Mouse (Mus musculus): ENCODE measurements around the gene Wdr41. TPM values are rescaled to one million over a fixed set of nuclear protein-coding genes. Genes with fewer than 3 reads are reported as not detected.

Gene Wdr41
- polyA plus RNA-seq, 1 experiment from 2014 or later, result 20.8 TPM

GRCm38 (mm10) chr13:95040140-95040738 is 64.1 kb downstream of the Wdr41 start:
- WGBS, result 78% methylated on average over 9 of the region's 9 CpGs

DNA sequence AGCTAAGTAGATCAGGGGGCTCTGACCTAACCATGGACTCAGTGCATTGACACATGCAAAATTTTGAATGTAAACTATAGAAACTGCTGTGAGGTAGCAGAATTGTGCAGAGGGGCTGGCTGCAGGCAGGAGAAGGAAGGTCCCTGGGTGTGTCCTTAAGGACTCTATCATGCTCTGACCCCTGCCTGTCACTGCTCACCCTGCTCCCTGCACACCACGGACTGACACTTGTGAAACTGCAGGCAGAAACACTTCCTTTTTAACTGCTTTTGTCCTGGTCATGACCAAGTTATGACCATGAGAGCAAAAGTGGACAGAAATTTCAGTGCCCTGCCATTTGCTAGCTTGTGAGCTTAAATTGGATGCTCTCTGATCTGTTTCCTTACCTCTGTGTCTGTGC is 68.0 kb downstream of the Wdr41 start:
- WGBS, result 27% methylated on average over 1 of the region's 1 CpGs
- H3K9ac ChIP-seq, result no peak overlapping the region
- no peak overlapping the region for H3K4me2 ChIP-seq (replicated peaks)
- no peaks in the 10 kb centered on the region for H3K36me3 ChIP-seq
- no peak overlapping the region for H3K27ac ChIP-seq
- no peaks in the 10 kb centered on the region for H3K4me1 ChIP-seq
- H3K27me3 ChIP-seq, result no peaks in the 10 kb centered on the region
- no peak for ATAC-seq (ENCODE audit: low FRiP score, low read depth)
- no peaks in the 10 kb centered on the region for H3K9me3 ChIP-seq
- H3K4me3 ChIP-seq, result no peak overlapping the region

More at GRCm38 (mm10) chr13:95040140-95040738, 64.1 kb downstream of the Wdr41 start:
- Histone ChIP-seq H3K4me2 (replicated peaks) (no peak overlapping the region), H3K4me3 (no peak overlapping the region), H3K4me1 (no peaks in the 10 kb centered on the region), H3K9ac (no peak overlapping the region), H3K27ac (no peak overlapping the region), H3K27me3 (no peaks in the 10 kb centered on the region), H3K9me3 (no peaks in the 10 kb centered on the region), H3K36me3 (no peaks in the 10 kb centered on the region)
- no peak for ATAC-seq (ENCODE audit: low FRiP score, low read depth)

GRCm38 (mm10) chr13:95050398-95050797 is 74.3 kb downstream of the Wdr41 start:
- no peak for ATAC-seq (ENCODE audit: low FRiP score, low read depth)
- H3K9ac ChIP-seq, result no peak overlapping the region
- no peak overlapping the region for H3K4me2 ChIP-seq (replicated peaks)
- H3K27me3 ChIP-seq, result no peaks in the 10 kb centered on the region
- no peaks in the 10 kb centered on the region for H3K9me3 ChIP-seq
- WGBS, result 75% methylated on average over 4 of the region's 4 CpGs
- no peak overlapping the region for H3K27ac ChIP-seq
- no peak overlapping the region for H3K4me3 ChIP-seq
- H3K4me1 ChIP-seq, result peaks cover 6% of the 10 kb centered on the region
- H3K36me3 ChIP-seq, result no peaks in the 10 kb centered on the region

- Histone ChIP-seq H3K4me2 (replicated peaks) (no peak overlapping the region), H3K36me3 (no peaks in the 10 kb centered on the region), H3K4me3 (no peak overlapping the region), H3K9ac (no peak overlapping the region), H3K4me1 (peaks cover 21% of the 10 kb centered on the region), H3K27ac (no peak overlapping the region), H3K27me3 (no peaks in the 10 kb centered on the region), H3K9me3 (no peaks in the 10 kb centered on the region)
- ATAC-seq (ENCODE audit: low FRiP score, low read depth), result no peak
- WGBS, result 91% methylated on average over 3 of the region's 3 CpGs
These were observed 76.3 kb downstream of the Wdr41 start for GRCm38 (mm10) chr13:95052421-95052820.

- H3K27ac ChIP-seq, result no peak overlapping the region
- ATAC-seq (ENCODE audit: low FRiP score, low read depth), result 0 out of 2 replicates have a peak, but pooled peaks have one; percentile 36
- H3K4me2 ChIP-seq (replicated peaks), result no peak overlapping the region
- no peak overlapping the region for H3K9ac ChIP-seq
- H3K27me3 ChIP-seq, result no peaks in the 10 kb centered on the region
- H3K36me3 ChIP-seq, result no peaks in the 10 kb centered on the region
- no peaks in the 10 kb centered on the region for H3K9me3 ChIP-seq
- no peak overlapping the region for H3K4me3 ChIP-seq
- peaks cover 18% of the 10 kb centered on the region for H3K4me1 ChIP-seq
- 30% methylated on average over 1 of the region's 1 CpGs for WGBS
These were observed 79.7 kb downstream of the Wdr41 start for GRCm38 (mm10) chr13:95055742-95056388.

DNA sequence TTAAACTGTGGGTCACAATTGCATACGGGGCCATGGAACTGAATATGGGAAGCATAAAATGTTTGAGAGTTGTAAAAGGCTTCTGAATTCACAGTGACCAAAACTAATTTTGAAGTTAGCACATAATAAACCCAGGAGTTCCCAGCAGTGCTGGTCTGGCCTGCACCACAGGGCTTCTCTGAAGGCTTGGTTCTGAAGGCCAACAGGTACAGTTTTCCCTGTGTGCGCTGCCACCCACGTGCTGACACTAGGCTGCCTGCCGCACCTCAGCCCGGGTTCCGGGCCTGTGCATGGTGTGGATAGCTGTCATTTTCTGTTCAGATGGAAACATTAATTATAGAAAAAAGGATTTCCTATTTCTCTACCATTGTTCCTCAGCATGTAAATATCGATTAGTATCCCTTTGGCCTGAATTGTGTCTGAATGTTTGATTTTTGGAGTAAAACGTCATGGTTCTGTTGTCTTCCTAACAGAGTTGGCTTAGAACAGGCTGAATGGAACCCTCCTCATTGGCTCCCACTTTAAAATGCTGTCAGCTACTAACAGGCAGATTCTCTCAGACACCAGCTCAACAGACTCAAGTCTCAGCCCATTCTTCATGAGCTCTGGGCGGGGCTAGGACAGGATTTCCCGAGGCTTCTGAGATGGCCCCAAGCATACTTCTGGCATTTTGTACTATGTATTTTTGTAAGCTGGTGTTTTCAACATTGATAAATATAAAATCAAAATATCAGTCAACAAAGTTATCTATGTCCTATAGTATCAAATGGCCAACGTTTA is 80.5 kb downstream of the Wdr41 start:
- WGBS, result 58% methylated on average over 11 of the region's 11 CpGs
- H3K27ac ChIP-seq, result no peak overlapping the region
- no peak overlapping the region; the same call in 1 of the 2 replicates for H3K4me2 ChIP-seq (replicated peaks)
- ATAC-seq (ENCODE audit: low FRiP score, low read depth), result no peak
- H3K36me3 ChIP-seq, result no peaks in the 10 kb centered on the region
- no peak overlapping the region for H3K9ac ChIP-seq
- peaks cover 18% of the 10 kb centered on the region for H3K4me1 ChIP-seq
- H3K27me3 ChIP-seq, result no peaks in the 10 kb centered on the region
- H3K9me3 ChIP-seq, result no peaks in the 10 kb centered on the region
- no peak overlapping the region for H3K4me3 ChIP-seq

DNA sequence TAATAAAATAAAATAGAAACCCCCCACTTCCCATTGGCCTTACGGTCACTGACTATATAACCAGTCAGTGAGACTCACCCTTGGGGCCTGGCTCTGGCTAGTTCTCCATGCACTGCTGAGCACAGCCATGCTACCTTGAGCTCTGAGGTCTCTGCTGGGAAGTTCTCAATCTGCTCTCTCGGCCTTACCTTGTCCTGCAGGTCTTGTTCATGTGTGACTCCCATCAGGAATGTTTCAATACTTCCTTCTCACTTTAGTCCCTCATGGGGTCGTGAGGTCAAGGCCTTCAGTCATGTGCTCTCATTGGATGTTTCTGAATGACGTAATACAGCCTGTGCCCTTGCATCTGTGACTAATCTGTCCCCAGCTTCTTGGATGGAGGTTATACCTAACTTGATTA is 82.7 kb downstream of the Wdr41 start:
- no peak overlapping the region for H3K9ac ChIP-seq
- peaks cover 18% of the 10 kb centered on the region for H3K4me1 ChIP-seq
- WGBS, result 78% methylated on average over 4 of the region's 4 CpGs
- H3K4me3 ChIP-seq, result no peak overlapping the region
- H3K27ac ChIP-seq, result no peak overlapping the region
- ATAC-seq (ENCODE audit: low FRiP score, low read depth), result no peak
- H3K4me2 ChIP-seq (replicated peaks), result no peak overlapping the region
- H3K9me3 ChIP-seq, result no peaks in the 10 kb centered on the region
- H3K36me3 ChIP-seq, result no peaks in the 10 kb centered on the region
- no peaks in the 10 kb centered on the region for H3K27me3 ChIP-seq

DNA sequence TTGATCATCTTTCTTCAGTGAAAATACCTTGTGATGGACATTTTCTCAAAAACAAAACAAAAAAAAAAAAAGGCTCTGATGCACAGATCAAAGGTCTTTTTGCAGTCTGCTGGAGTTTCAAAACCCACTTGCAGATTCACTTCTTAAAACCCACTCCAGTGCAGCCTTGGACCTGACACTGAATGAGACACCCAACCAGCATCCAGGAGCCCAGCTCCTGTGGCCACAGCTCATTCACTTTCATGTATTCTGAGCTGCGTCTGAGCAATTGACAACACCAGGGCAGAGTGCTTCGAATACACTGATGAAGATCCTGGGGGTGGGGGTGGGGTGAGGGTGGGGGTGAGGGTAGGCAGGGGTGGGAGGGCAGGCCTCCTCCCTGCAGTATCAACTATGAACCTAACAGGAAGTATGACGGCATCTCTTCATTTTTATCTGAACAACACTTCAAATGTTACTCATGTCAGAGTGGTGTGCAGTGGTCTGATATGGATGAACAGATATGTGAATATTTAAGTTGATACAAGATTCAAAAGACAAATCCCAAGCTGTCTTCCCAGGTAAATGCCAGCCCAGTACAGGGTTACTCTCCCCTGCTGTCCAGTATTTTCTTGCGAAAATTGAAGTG is 87.4 kb downstream of the Wdr41 start:
- 73% methylated on average over 4 of the region's 4 CpGs for WGBS
- ATAC-seq (ENCODE audit: low FRiP score, low read depth), result no peak
- no peaks in the 10 kb centered on the region for H3K9me3 ChIP-seq
- H3K27me3 ChIP-seq, result no peaks in the 10 kb centered on the region
- H3K36me3 ChIP-seq, result no peaks in the 10 kb centered on the region
- no peak overlapping the region for H3K4me2 ChIP-seq (replicated peaks)
- H3K4me3 ChIP-seq, result no peak overlapping the region
- no peaks in the 10 kb centered on the region for H3K4me1 ChIP-seq
- H3K9ac ChIP-seq, result no peak overlapping the region
- H3K27ac ChIP-seq, result no peak overlapping the region

DNA sequence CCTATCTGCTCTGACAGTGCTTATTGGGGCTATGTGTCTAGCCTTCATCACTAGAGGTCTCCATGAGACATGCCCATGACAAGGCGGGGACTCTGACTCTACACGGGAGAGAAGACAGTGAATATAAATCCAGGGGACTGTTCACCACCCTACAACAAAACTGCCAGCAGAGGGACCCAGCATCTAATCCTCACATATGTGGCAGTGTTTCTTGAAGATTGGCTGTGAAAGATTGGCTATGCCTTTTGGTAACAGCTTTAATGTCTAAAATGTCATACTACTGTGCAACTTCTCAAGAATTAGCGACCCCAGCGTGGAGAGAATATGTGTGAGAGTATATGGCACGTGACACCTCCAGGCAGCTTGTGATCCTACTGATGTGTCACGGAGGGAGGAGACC is 91.7 kb downstream of the Wdr41 start:
- H3K4me2 ChIP-seq (replicated peaks), result no peak overlapping the region
- no peak overlapping the region for H3K9ac ChIP-seq
- H3K27ac ChIP-seq, result no peak overlapping the region
- H3K27me3 ChIP-seq, result no peaks in the 10 kb centered on the region
- H3K9me3 ChIP-seq, result no peaks in the 10 kb centered on the region
- H3K36me3 ChIP-seq, result no peaks in the 10 kb centered on the region
- 59% methylated on average over 6 of the region's 6 CpGs for WGBS
- H3K4me3 ChIP-seq, result no peak overlapping the region
- no peak for ATAC-seq (ENCODE audit: low FRiP score, low read depth)
- peaks cover under 1% of the 10 kb centered on the region; the same call in 1 of the 2 replicates for H3K4me1 ChIP-seq

DNA sequence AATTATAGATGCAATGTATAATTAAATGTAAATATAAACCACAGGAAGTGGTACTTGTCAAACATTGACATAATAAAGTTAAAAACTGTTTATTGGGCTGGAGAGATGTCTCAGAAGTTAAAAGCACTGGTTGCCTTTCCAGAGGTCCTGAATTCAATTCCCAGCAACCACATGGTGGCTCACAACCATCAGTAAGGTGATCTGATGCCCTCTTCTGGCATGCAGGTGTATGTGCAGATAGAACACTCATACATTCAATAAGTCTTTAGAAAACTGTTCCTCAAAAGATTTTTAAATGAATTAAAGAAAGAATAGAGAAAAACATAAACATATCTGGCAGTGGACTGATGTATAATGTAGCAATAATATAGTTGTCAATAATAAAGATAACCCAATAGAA is 94.1 kb downstream of the Wdr41 start:
- Histone ChIP-seq H3K4me1 (peaks cover 15% of the 10 kb centered on the region; the same call in 1 of the 2 replicates), H3K27me3 (no peaks in the 10 kb centered on the region), H3K9me3 (no peaks in the 10 kb centered on the region), H3K4me3 (no peak overlapping the region), H3K9ac (no peak overlapping the region), H3K4me2 (replicated peaks) (no peak overlapping the region), H3K36me3 (no peaks in the 10 kb centered on the region), H3K27ac (no peak overlapping the region)
- ATAC-seq (ENCODE audit: low FRiP score, low read depth), result no peak

All from limb, embryonic 13.5 days (tissue).